Mouse (Mus musculus): ENCODE measurements around the gene Padi2.

Padi2 gene

GRCm38 (mm10) chr4:140881771-140882170 lies 24.4 kb upstream of the Padi2 start:
- no peak for DNase-seq

GRCm38 (mm10) chr4:140882365-140882764 lies 23.8 kb upstream of the Padi2 start:
- no peak for DNase-seq

GRCm38 (mm10) chr4:140882981-140883380 lies 23.2 kb upstream of the Padi2 start:
- DNase-seq, result no peak

DNA sequence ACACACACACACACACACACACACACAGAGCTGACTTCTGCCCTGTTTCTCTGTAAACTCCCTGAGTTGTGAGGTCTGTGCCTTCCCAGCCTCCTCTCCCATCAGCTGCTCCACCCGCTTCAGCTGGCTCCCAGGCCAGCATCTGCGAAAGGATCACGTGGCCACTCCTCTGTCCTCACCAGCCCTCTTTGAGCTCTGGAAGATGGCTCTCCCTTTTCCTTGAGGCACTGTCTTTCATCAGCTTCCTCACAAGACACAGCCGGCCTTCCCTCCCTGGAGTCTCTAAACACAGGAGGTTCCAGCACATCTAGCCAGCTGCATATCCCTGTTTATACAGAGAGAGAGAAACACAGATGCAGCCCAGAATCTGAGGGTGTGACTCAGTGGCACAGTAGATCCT lies 22.3 kb upstream of the Padi2 start:
- no peak for DNase-seq

DNA sequence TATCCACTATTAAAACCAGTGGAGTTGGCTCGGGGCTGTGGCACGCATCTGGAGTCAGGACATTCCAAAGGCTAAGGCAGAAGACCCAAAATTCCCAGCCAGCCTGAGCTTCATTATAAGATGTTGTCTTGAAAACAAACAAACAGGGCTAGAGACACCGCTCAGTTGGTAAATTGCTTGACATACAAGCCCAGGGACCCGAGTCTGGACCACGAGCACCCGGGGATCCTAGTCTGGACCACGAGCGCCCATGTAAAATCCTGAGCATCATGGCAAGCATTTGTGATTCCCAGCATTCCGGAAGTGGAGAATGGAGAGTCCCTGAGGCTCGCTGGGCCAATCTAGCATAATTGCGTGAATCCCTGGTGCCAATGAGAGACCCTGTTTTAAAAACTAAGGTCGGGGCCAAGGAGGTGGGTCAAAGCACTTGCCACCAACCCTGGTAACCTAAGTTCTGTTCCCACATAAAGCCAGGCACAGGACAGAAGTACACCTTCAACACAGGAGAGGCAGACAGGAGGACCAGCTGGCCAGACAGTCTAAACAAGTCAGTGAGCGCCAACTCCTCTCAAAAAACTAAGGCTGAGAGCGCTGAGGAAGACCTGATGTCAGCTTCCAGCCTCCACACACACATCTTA lies 14.5 kb upstream of the Padi2 start:
- no peak for DNase-seq

GRCm38 (mm10) chr4:140892163-140892530 lies 14.0 kb upstream of the Padi2 start:
- DNase-seq, result no peak

DNA sequence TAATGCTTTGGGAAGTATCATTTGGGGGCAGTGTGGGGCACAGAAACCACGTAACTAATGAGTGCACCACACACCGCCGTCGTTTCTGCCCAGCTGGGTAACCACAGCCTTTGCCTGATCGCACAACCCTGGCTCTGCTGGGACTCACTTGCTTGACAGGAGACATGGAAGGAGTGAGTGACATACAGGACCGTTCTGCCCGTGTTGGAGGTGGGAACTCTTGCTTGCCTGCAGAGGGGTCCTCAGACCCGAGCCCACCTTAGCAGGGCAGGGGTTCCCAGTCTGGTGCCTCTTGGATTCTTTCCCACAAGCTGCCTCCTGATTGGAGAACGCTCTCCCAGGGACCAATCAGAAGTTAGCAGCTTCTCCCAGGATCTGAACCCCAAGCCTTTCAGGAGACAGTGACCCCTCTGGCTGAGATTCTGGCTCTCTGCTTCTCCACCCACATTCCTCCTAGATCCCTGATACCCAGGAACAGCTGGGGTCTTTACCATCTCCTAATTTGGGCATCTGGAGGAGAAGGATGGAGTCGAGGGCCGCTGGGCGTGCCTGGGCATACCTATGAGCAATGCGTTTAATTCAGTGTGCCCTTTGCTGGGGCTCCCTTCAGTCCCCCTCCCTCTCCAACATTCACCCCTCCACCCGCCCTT lies 1.2 kb upstream of the Padi2 start:
- no peak for DNase-seq

DNA sequence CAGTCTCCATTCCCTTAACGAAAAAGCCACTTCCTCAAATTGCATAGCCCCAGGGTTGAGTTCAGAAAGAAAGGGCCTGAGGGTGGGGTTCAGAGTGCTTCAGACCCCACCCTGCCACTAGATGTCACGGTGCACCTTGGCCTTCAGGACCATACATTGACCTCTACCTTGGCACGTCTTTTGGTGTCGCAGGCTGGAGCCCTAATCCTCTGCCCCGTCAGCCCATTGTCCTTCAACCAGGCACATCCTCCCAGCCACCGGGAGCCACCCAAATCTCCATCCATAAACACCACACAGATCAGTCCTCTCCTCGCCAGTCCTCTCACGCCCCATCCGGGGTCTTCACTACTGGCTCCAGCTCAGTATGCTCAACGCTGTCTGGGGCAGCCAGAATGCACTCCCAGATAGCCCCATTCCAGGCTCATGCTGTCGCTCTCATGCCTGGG lies 695 bp upstream of the Padi2 start:
- no peak for DNase-seq

DNA sequence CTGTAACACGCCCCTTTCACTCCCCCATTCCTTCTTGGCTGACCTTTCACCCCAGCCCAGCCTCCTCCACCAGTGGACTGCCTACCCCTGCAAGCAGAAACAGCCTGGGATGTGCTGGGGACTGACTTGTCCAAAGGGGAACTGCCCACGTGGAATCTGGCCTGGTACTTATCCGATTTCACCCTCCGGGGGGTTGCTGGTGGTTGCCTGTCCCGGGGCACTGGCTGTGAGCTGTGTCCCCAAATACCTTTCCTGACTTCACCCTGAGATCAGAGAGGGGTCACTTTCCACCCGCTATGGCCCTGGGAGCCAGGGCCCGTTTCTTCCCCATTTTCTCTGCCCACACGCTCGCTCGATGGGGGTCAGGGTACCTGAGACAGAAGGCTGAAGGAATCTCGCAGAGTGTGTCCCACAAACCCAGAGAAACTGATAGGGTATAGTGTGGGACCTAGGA lies 710 bp downstream of the Padi2 start:
- no peak for DNase-seq

GRCm38 (mm10) chr4:140907306-140908024 lies 1.3 kb downstream of the Padi2 start:
- no peak for DNase-seq

GRCm38 (mm10) chr4:140908627-140909026 lies 2.5 kb downstream of the Padi2 start:
- no peak for DNase-seq

GRCm38 (mm10) chr4:140909536-140909935 lies 3.4 kb downstream of the Padi2 start:
- no peak for DNase-seq

DNA sequence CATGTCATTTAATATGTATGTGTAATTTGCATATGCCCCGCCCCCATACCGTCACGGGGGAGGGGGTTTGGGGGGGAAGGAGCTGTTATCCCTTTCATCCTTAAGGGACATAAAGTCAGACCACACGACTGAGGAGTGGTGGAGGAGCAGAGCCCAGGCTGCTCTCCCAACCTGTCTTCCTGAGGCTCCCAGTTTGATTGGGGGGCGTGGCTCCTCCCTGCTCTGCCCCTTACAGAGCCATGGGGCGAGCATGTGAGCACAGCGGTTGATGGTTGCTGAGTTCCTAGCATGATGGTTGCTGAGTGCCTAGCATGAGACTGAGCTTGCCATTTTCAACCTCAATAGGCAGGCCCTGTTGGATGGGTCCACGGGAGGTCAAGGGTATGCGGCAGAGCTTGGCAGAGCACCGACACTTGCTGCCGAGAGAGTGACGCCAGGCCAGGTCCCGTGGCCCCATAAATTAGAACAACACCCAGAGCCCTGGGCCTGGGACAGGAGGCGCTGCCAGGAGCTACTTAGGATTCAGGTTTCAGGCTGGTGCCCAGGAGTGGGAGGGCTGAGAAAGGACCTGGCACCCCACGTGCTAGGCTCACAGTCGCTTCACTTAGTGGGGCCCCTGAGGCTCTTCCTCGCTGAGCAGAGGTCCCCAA lies 4.6 kb downstream of the Padi2 start:
- DNase-seq, result no peak

GRCm38 (mm10) chr4:140911416-140911815 lies 5.3 kb downstream of the Padi2 start:
- no peak for DNase-seq

GRCm38 (mm10) chr4:140912271-140912833 lies 6.2 kb downstream of the Padi2 start:
- DNase-seq, result no peak

DNA sequence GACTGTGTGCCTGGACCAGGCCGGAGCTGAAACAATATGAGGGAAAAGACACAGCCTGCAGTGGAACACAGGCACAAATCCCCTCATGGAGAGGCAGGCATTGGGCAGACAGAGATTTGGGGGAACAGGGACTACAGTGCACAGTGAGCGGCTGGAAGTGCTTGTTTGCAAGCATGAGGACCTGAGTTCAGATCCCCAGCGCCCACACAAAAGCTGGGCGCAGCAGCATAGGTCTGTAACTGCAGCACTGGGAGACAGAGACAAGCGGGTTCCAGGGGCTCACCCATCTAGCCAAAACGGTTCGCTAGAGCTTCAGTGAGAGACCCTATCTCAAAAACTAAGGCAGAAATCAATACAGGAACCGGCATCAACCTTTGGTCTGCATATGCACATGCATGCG lies 7.4 kb downstream of the Padi2 start:
- DNase-seq, result no peak

DNA sequence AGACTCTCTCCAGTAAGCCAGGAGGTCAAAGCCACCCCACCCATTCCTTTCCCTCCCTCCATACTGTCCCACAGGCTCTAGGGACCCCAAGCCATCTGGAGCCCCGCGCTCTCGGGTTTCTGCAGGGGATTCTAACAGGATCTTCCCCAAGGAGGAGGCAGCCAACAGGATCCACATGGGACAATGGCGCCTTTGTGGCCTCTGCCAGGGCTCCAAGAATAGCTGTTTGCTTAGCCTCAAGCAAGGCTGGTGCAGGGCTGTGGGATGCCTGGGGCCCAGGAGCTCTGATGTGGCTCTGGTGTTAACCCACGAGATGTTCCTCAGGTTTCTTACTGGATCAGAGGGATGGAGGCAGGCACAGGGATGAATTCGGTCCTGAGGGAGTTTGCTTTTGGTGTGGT lies 8.6 kb downstream of the Padi2 start:
- no peak for DNase-seq

DNA sequence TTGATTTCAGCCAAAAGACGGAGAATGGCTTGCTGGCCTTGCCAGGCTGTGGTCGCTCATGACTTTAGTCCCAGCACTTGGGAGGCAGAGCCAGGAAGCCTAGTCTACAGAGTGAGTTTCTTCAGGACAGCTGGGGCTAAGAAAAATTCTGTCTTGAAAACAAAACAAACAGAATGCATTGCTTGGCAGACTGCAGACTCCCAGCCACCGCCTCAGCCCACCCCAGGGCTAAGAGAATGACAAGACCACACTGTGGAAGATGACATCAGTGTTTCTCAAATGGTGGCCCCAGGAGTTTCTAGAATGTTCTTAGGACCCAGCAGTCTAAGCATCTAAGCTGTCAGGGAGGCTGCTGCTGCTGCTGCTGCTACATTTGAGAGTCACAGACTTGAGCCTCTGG lies 9.1 kb downstream of the Padi2 start:
- no peak for DNase-seq

GRCm38 (mm10) chr4:140916296-140916695 lies 10.2 kb downstream of the Padi2 start:
- DNase-seq, result no peak

DNA sequence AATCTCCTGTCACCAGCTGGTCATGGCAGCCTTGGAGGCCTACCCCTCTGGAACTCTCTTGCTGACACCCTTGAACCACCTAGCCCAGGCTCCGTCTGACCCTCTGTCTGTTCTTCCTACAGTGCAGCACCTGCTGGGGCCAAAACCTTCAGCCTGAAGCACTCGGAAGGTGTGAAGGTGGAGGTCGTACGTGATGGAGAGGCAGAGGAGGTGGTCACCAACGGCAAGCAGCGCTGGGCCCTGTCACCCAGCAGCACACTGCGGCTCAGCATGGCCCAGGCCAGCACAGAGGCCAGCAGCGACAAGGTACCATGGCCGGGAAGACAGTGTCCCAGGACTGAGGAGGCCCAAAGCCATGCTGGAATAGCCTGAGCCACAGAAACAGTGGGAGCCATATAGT lies 11.3 kb downstream of the Padi2 start:
- no peak for DNase-seq

DNA sequence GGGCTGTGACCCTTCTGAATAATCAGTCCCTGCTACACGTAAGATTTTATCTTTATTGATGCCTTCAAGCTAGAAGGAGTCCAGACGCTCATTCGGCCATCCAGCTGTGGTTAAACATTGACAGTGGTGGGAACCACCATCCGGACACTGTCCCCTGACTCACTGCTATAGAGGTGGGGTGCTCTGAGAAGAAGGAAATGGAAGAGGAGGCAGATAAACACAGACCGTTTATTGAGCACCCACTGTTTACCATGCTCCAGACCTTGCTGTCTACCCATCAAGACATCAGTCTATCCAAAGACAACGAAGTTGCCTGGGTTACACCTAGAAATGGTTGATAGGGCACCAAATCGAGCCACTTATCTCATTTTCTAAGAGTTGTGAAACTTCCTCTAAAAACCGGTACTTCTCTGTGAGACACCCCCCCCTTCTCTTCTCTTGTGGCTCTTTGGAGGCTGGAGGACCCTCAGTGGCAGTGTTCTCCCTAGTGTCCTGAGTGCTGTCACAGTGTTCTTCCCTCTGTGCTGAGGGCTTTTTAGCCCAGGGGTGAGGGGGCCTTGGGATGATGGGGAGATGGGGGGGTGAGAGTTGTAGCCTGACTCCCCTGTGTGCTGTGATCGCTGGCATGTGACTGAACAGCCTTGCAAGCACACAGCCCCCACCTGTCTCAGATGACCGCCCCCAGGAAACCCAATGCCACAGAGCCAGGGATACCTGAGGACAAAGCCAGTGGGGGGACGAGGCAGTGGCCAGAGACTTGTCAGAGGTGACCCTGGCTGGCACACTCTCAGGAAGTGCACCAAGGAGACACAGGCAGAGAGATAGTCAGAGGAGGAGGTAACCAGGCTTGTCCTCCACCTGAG lies 14.1 kb downstream of the Padi2 start:
- no peak for DNase-seq

- no peak for DNase-seq
Measured at GRCm38 (mm10) chr4:140922508-140922907, 16.4 kb downstream of the Padi2 start.
